Mouse (Mus musculus): ENCODE results near the gene Timp2. TPM values are rescaled to one million over a fixed set of nuclear protein-coding genes. Genes with fewer than 3 reads are reported as not detected.

The Timp2 gene
- polyA plus RNA-seq, 1 experiment from 2014 or later = 115 TPM

- peak overlapping the region; percentile 27; the same call in 1 of the 2 replicates for H3K4me2 ChIP-seq (replicated peaks)
- H3K9ac ChIP-seq = no peak overlapping the region; the same call in 1 of the 2 replicates
- peaks cover 35% of the 10 kb centered on the region for H3K36me3 ChIP-seq
- H3K27me3 ChIP-seq = no peaks in the 10 kb centered on the region
- ATAC-seq (ENCODE audit: low FRiP score, low read depth) = peak; percentile 62; the same call in 1 of the 2 replicates
- H3K9me3 ChIP-seq = no peaks in the 10 kb centered on the region
- no peak overlapping the region for H3K4me3 ChIP-seq
- peak overlapping the region; percentile 87 for H3K27ac ChIP-seq
- H3K4me1 ChIP-seq = peaks cover 26% of the 10 kb centered on the region
- 30% methylated on average over 15 of the region's 15 CpGs for WGBS
Observed at GRCm38 (mm10) chr11:118254159-118254951, 101.2 kb downstream of the Timp2 start.

DNA sequence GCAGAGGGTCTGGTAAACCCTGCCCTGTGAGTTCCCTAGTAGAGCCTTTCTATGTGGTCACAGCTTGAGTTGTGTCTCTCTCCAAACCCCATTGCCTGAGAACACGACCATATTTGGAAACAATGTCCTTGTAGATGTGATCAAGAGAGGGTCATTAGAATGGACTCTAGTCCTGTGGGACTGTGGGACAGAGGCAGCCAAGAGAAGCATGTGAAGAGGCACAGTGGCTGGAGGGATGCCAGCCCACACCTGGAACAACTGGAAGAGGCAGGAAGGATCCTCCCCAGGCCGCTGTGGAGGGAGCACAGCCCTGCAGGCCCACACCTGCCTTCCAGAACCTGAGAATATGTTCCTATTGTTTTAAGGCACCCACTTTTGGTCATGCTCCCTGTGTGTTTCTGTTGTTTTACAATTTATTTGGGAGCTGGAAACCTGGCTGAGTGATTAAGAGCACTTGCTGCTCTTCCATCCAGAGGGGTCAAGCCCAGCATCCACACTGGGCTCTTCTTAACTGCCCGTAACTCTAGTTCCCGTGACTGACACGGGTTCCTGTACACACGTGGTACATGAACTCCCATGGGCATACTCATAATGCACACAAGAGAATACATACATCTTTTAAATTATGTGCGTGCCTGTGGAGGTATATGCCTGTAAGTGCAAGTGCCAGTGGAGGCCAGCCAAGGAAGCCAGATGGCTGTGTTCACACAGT lies 101.9 kb downstream of the Timp2 start:
- ATAC-seq (ENCODE audit: low FRiP score, low read depth) = no peak; the same call in 1 of the 2 replicates
- WGBS = 77% methylated on average over 7 of the region's 7 CpGs
- H3K4me2 ChIP-seq (replicated peaks) = no peak overlapping the region
- no peaks in the 10 kb centered on the region for H3K27me3 ChIP-seq
- H3K36me3 ChIP-seq = peaks cover 27% of the 10 kb centered on the region
- no peak overlapping the region for H3K9ac ChIP-seq
- peaks cover 31% of the 10 kb centered on the region for H3K4me1 ChIP-seq
- H3K27ac ChIP-seq = peak overlapping the region; percentile 87
- H3K4me3 ChIP-seq = no peak overlapping the region
- H3K9me3 ChIP-seq = no peaks in the 10 kb centered on the region

Other genes with a start within 250 kb of the Timp2 start
- 0.23 and 0.27 TPM in 2 replicates for gene Dnah17, start 225.1 kb downstream of the Timp2 start, polyA plus RNA-seq (2015; fragmentation: Nextera tagmentation; extraction: Ambion mirVana)
- gene Cyth1, start 107.1 kb downstream of the Timp2 start, polyA plus RNA-seq (2015; fragmentation: Nextera tagmentation; extraction: Ambion mirVana) = 15.9 and 17.1 TPM in 2 replicates
- 22.1 and 25.0 TPM in 2 replicates for gene Usp36, start 65.5 kb downstream of the Timp2 start, polyA plus RNA-seq (2015; fragmentation: Nextera tagmentation; extraction: Ambion mirVana)
- 0.55 and 0.86 TPM in 2 replicates for gene Cep295nl, start 13.2 kb downstream of the Timp2 start, polyA plus RNA-seq (2015; fragmentation: Nextera tagmentation; extraction: Ambion mirVana)
- gene Lgals3bp, start 46.4 kb upstream of the Timp2 start, polyA plus RNA-seq (2015; fragmentation: Nextera tagmentation; extraction: Ambion mirVana) = 7.3 TPM in 2 replicates
- 31.1 and 32.1 TPM in 2 replicates for gene Cant1, start 63.3 kb upstream of the Timp2 start, polyA plus RNA-seq (2015; fragmentation: Nextera tagmentation; extraction: Ambion mirVana)
- 6.6 TPM in 2 replicates for gene C1qtnf1, start 72.5 kb upstream of the Timp2 start, polyA plus RNA-seq (2015; fragmentation: Nextera tagmentation; extraction: Ambion mirVana)
- gene Engase, start 121.1 kb upstream of the Timp2 start, polyA plus RNA-seq (2015; fragmentation: Nextera tagmentation; extraction: Ambion mirVana) = 4.9 and 5.5 TPM in 2 replicates

Data from limb, embryonic 13.5 days (tissue).